Mouse (Mus musculus) ovary, postnatal 36 days (tissue): ENCODE measurements around the gene Gm3115.
"Not testable (repeated sequence)": the region's sequence is repeated elsewhere in the genome, so short reads cannot be mapped to it uniquely, and the experiment has no call there.

Experiments used
- DNase-seq: peaks from one replicate; pipeline ENCODE4 v3.0.0; 2022; ENCODE audit warnings: low spot score, mixed read lengths

Gm3115 gene

DNA sequence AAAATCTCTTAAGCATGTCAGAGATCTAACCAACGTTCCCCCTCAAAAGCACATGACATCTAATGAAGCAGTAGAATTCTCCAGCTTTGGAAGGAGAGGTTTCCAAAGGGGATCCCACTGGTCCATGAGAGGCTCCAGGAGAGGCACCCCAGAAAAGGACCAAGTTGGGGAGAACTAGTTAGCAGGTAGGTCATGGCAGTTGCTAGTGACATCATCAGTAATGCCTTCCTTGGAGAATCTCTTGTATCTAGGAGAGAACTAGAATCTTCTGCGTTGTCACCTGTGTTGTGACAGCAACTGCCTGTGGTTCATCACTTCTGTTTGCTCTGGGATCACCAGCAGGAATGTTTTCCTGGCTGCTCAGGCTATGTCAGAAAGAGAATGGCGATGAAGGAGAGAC is at the start of gene Gm3115:
Gene Gm3115, plus strand, starts transcription at position 301 of the 400 bp plus-strand sequence.
- not testable (repeated sequence) for DNase-seq

DNA sequence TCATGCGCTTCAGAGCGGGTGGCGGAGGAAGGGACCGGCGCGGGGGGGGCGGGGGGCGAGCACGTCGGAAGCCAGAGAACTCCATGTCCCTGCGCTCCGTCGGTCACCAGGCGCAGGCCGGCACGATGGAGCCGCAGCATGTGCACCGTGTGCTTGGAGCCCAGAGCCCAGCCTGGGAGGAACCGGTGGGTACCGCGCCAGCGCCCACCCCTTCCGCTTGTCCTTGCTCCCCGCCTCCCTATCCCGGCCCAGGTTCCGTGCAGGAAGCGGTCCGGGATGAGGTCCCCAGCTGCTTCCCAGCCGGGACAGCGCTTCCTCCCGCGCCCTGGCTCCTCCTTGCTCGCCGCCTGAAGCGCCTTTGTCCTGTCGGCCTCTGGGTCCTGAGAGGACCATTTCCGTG is 26.5 kb downstream of the Gm3115 start, which contains the start of gene Gm8108:
Gene Gm8108, plus strand, starts transcription at position 101 of the 400 bp plus-strand sequence.
- not testable (repeated sequence) for DNase-seq

- DNase-seq = not testable (repeated sequence)
Observed at GRCm38 (mm10) chr14:4141646-4142045, 57.7 kb downstream of the Gm3115 start.
